ENCODE assay signal across 8 mouse cellular contexts in the genomic region with DNA sequence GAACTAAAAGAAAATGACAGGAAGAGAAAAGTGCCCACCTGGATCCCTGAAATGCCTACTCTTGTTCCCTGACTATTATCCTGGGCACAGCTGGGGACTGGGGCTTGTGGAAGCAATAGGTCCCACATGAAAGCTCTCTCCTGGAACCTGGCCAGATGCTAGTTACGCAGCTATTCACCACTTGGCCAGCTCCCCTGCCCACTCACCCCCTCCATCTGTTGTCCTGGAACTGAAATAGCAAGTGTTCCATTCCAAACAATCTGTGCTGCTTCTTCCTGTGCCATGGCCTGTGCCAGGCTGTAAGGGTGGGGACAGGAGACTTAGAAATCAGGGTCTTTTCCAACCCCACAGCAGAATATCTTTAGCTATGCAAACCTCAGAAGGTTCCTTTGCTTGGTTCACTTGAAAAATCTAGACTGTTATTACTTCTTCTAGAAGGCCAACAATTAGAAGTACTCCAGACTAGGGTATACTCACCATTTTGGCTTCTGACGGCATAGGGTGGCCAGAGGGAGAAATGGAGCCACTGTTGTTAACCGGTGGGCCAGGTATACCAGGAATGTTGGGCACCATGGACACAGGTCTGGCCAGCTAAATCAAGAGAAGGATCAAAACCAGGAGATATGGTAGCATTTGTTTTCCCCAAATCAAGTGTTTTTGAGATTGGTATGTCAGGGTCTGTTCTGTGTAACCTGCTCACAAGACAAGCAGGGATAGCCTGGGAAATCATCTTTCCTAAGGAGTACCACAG. TPM values are rescaled to one million over a fixed set of nuclear protein-coding genes. Genes with fewer than 3 reads are reported as not detected.
A peak's percentile ranks its signal among the peaks of the same experiment; 100 is the strongest.
DNase-seq lines count a peak whose midpoint lies in the region; ATAC-seq and TF ChIP-seq lines count a peak whose summit lies in the region.

No protein-coding gene starts in this region.

- TF ChIP-seq POLR2A in kidney, adult 2 months (IDR thresholded peaks at IDR 0.05; ENCODE audit: low read depth, low read length), result no peak
- TF ChIP-seq POLR2A in cerebellum, adult 2 months (IDR thresholded peaks at IDR 0.05; ENCODE audit: borderline replicate concordance, insufficient read depth, low read length), result peak; percentile 18; the same call in 1 of the 2 replicates

- TF ChIP-seq CTCF in kidney, adult 2 months (conservative IDR thresholded peaks at IDR 0.05; ENCODE audit: insufficient read depth, insufficient read length, low read depth, low read length), result no peak
- TF ChIP-seq CTCF in cerebellum, adult 2 months (IDR thresholded peaks at IDR 0.05; ENCODE audit: borderline replicate concordance, insufficient read depth, low read depth, low read length), result no peak

- intact Hi-C loops in gastrocnemius, postnatal 14 days (cut with DNase I; ENCODE audit: low total_unique reads), result no loop called here

- H3K27me3 ChIP-seq in kidney, adult 2 months (replicated peaks; ENCODE audit: control insufficient read depth, insufficient read depth, low read length), result no peaks in the 10 kb centered on the region
- H3K27me3 ChIP-seq in kidney, embryonic 16.5 days (ENCODE audit: insufficient read depth, low read length), result no peaks in the 10 kb centered on the region
- no peaks in the 10 kb centered on the region for H3K27me3 ChIP-seq in cerebellum, adult 2 months (ENCODE audit: control insufficient read depth, insufficient read depth, low read length)
- H3K27me3 ChIP-seq in neural tube, embryonic 14.5 days (ENCODE audit: control insufficient read depth, insufficient read depth, low read length), result no peaks in the 10 kb centered on the region

- H3K9ac ChIP-seq in kidney, embryonic 16.5 days (replicated peaks; ENCODE audit: low read length), result no peak overlapping the region
- no peak overlapping the region for H3K9ac ChIP-seq in neural tube, embryonic 14.5 days (replicated peaks; ENCODE audit: low read depth, low read length)

- no peaks in the 10 kb centered on the region for H3K9me3 ChIP-seq in kidney, embryonic 16.5 days (ENCODE audit: low read length)
- H3K9me3 ChIP-seq in neural tube, embryonic 14.5 days (ENCODE audit: control insufficient read depth, low read length), result no peaks in the 10 kb centered on the region

- H3K27ac ChIP-seq in kidney, adult 2 months (ENCODE audit: insufficient read depth, low read depth, low read length), result no peak overlapping the region
- no peak overlapping the region for H3K27ac ChIP-seq in kidney, embryonic 16.5 days (ENCODE audit: low read length)
- peak overlapping the region; percentile 98 for H3K27ac ChIP-seq in cerebellum, adult 2 months (ENCODE audit: insufficient read depth, low read length)
- peak overlapping the region; percentile 45; the same call in 1 of the 2 replicates for H3K27ac ChIP-seq in neural tube, embryonic 14.5 days (ENCODE audit: low read depth, low read length)

- no peaks in the 10 kb centered on the region for H3K4me1 ChIP-seq in kidney, adult 2 months (ENCODE audit: control insufficient read depth, insufficient read depth, low read length)
- H3K4me1 ChIP-seq in kidney, embryonic 16.5 days (ENCODE audit: insufficient read depth, low read length), result no peaks in the 10 kb centered on the region
- peaks cover 29% of the 10 kb centered on the region for H3K4me1 ChIP-seq in cerebellum, adult 2 months (ENCODE audit: control insufficient read depth, insufficient read depth, low read length)
- no peaks in the 10 kb centered on the region for H3K4me1 ChIP-seq in neural tube, embryonic 14.5 days (ENCODE audit: control insufficient read depth, insufficient read depth, low read length)

- no peak overlapping the region for H3K4me3 ChIP-seq in kidney, adult 2 months (ENCODE audit: insufficient read depth, low read depth, low read length)
- H3K4me3 ChIP-seq in kidney, embryonic 16.5 days (ENCODE audit: low read length), result no peak overlapping the region
- no peak overlapping the region for H3K4me3 ChIP-seq in cerebellum, adult 2 months (replicated peaks; ENCODE audit: insufficient read depth, low read depth, low read length)
- no peak overlapping the region for H3K4me3 ChIP-seq in neural tube, embryonic 14.5 days (ENCODE audit: low read depth, low read length)

- DNase-seq in kidney, adult 2 months, result peak; percentile 60
- DNase-seq in cerebellum, adult 2 months, result peak; percentile 96 to 100
- peak; percentile 55 for DNase-seq in gastrocnemius, postnatal 14 days
- peak; percentile 91 for DNase-seq in layer of hippocampus, adult 9-10 months (ENCODE audit: low spot score)
- DNase-seq in thymus, postnatal 25 days, result no peak
- DNase-seq in urinary bladder, postnatal 25 days (ENCODE audit: low spot score), result no peak

- H3K36me3 ChIP-seq in kidney, adult 2 months (ENCODE audit: control insufficient read depth, insufficient read depth, low read length), result peaks cover 1% of the 10 kb centered on the region; the same call in 1 of the 2 replicates
- H3K36me3 ChIP-seq in kidney, embryonic 16.5 days (ENCODE audit: insufficient read depth, low read length), result peaks cover 47% of the 10 kb centered on the region
- H3K36me3 ChIP-seq in neural tube, embryonic 14.5 days (ENCODE audit: control insufficient read depth, insufficient read depth, low read length), result peaks cover 18% of the 10 kb centered on the region

- ATAC-seq in kidney, embryonic 16.5 days (ENCODE audit: low FRiP score, low TSS enrichment), result no peak
- peak; percentile 49; the same call in 1 of the 2 replicates for ATAC-seq in neural tube, embryonic 14.5 days (ENCODE audit: low read depth)

- H3K4me2 ChIP-seq in kidney, embryonic 16.5 days (replicated peaks; ENCODE audit: low read depth, low read length), result no peak overlapping the region
- H3K4me2 ChIP-seq in neural tube, embryonic 14.5 days (ENCODE audit: low read depth, low read length), result no peak overlapping the region

- 67% methylated on average over 3 of the region's 3 CpGs for WGBS in kidney, adult 2 months
- WGBS in kidney, embryonic 16.5 days, result 87% methylated on average over 3 of the region's 3 CpGs
- WGBS in cerebellum, adult 2 months, result 5% methylated on average over 3 of the region's 3 CpGs
- 72% methylated on average over 3 of the region's 3 CpGs for WGBS in neural tube, embryonic 14.5 days

RNA-seq across cellular contexts. Expression of gene Npff, which starts 22.1 kb away (rescaled TPM):
- polyA plus RNA-seq in kidney, adult 2 months (2012; rRNA removed), result 3.4 and 5.6 TPM in 2 replicates
- 2.0 and 2.9 TPM in 2 replicates for polyA plus RNA-seq in kidney, embryonic 16.5 days (2015; fragmentation: Nextera tagmentation; extraction: Ambion mirVana)
- 8.5 and 10.4 TPM in 2 replicates for polyA plus RNA-seq in cerebellum, adult 2 months (2012; rRNA removed)
- 1 to 10 TPM; 1.4 to 1.7 TPM for total RNA-seq in gastrocnemius, postnatal 14 days (2021)
- 16.0 and 23.9 TPM in 2 replicates for polyA plus RNA-seq in neural tube, embryonic 14.5 days (2014; fragmentation: Nextera tagmentation; extraction: Ambion mirVana)

RNA-seq across cellular contexts. Expression of gene Tarbp2, which starts 28.9 kb away (rescaled TPM):
- 54.9 and 62.1 TPM in 2 replicates for polyA plus RNA-seq in kidney, adult 2 months (2012; rRNA removed)
- 95.6 and 99.3 TPM in 2 replicates for polyA plus RNA-seq in kidney, embryonic 16.5 days (2015; fragmentation: Nextera tagmentation; extraction: Ambion mirVana)
- 121 and 131 TPM in 2 replicates for polyA plus RNA-seq in cerebellum, adult 2 months (2012; rRNA removed)
- total RNA-seq in gastrocnemius, postnatal 14 days (2021), result 10 to 100 TPM; 37.9 to 40.2 TPM
- polyA plus RNA-seq in neural tube, embryonic 14.5 days (2014; fragmentation: Nextera tagmentation; extraction: Ambion mirVana), result 86.4 and 87.7 TPM in 2 replicates

RNA-seq across cellular contexts. Expression of gene Map3k12, which starts 30.0 kb away (rescaled TPM):
- 7.7 and 9.0 TPM in 2 replicates for polyA plus RNA-seq in kidney, adult 2 months (2012; rRNA removed)
- 17.2 and 19.5 TPM in 2 replicates for polyA plus RNA-seq in kidney, embryonic 16.5 days (2015; fragmentation: Nextera tagmentation; extraction: Ambion mirVana)
- polyA plus RNA-seq in cerebellum, adult 2 months (2012; rRNA removed), result 130 and 149 TPM in 2 replicates
- 1 to 10 TPM; 3.1 TPM for total RNA-seq in gastrocnemius, postnatal 14 days (2021)
- polyA plus RNA-seq in neural tube, embryonic 14.5 days (2014; fragmentation: Nextera tagmentation; extraction: Ambion mirVana), result 44.8 and 48.8 TPM in 2 replicates

RNA-seq across cellular contexts. Expression of gene Gm10337, which starts 43.3 kb away (rescaled TPM):
- not detected in 2 replicates for polyA plus RNA-seq in kidney, adult 2 months (2012; rRNA removed)
- polyA plus RNA-seq in kidney, embryonic 16.5 days (2015; fragmentation: Nextera tagmentation; extraction: Ambion mirVana), result 6.7 TPM in 1 of 2 replicates, not detected in the other
- polyA plus RNA-seq in cerebellum, adult 2 months (2012; rRNA removed), result not detected in 2 replicates
- not detected for total RNA-seq in gastrocnemius, postnatal 14 days (2021)
- polyA plus RNA-seq in neural tube, embryonic 14.5 days (2014; fragmentation: Nextera tagmentation; extraction: Ambion mirVana), result 8.5 TPM in 1 of 2 replicates, not detected in the other

Comparison
In these comparisons a context has a peak if more than half of its experiments do, and no peak if none do; other contexts are left out.
1. DNase-seq: peak in kidney, adult 2 months (single experiment), cerebellum, adult 2 months (2 of 2), gastrocnemius, postnatal 14 days (single experiment) and layer of hippocampus, adult 9-10 months (single experiment); none in thymus, postnatal 25 days (single experiment) and urinary bladder, postnatal 25 days (single experiment).
2. H3K27ac ChIP-seq: peak in cerebellum, adult 2 months (single experiment) and neural tube, embryonic 14.5 days (single experiment); none in kidney, adult 2 months (single experiment) and kidney, embryonic 16.5 days (single experiment).